Mouse (Mus musculus): ENCODE results near the gene Fto. TPM values are rescaled to one million over a fixed set of nuclear protein-coding genes. Genes with fewer than 3 reads are reported as not detected.

Fto gene
- polyA plus RNA-seq, 1 experiment from 2014 or later = 151 TPM

DNA sequence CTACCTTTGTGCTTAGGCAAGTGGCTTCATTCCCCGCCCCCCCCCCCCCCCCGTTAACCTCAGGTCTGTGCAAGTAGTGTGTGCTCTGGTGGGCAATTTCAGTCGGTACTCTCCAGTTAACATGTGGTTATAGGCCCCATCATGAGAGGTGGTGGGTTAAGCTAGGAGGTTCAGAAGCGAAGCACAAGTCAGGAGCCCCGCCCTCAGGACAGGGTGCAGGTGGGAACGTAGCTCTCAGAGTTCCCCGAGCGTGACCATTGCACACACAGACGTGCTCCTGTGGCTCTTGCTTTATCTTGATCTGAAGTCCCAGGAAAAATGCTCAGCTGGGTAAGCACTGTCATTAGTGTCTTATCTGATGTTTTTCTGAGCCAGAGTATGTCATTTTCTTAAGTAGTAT, 224.8 kb downstream of the Fto start:
- 63% methylated on average over 8 of the region's 9 CpGs for WGBS
- Histone ChIP-seq H3K4me1 (ENCODE audit: control insufficient read depth, insufficient read depth, low read depth, low read length) (peaks cover under 1% of the 10 kb centered on the region), H3K4me2 (ENCODE audit: low read length) (no peak overlapping the region), H3K9me3 (ENCODE audit: control insufficient read depth, low read length) (no peaks in the 10 kb centered on the region), H3K27ac (ENCODE audit: low read depth, low read length) (no peak overlapping the region), H3K27me3 (replicated peaks; ENCODE audit: control insufficient read depth, insufficient read depth, low read length) (no peaks in the 10 kb centered on the region; the same call in 1 of the 2 replicates), H3K9ac (ENCODE audit: low read depth, low read length) (no peak overlapping the region), H3K36me3 (ENCODE audit: control insufficient read depth, insufficient read depth, low read length) (no peaks in the 10 kb centered on the region), H3K4me3 (ENCODE audit: low read length) (no peak overlapping the region)
- no peak for ATAC-seq

DNA sequence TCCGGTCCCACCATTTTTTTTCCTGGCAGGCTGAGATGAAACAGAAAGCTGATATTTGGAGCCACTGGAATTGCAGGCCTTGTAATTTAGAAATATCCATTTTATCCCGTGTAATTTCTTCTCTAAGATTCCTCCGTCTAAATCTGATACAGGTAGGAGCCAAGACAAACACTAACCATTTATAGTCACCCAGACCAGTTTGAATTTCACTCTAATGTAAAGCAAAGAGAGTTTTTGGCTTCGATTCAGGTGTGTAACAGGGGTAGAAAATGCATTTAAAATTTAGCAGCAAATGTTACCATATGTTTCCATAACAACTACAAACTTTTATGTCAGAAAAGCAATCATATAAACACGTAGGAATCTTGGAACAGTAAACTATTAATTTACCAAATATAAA, 225.6 kb downstream of the Fto start:
- Histone ChIP-seq H3K9me3 (ENCODE audit: control insufficient read depth, low read length) (no peaks in the 10 kb centered on the region), H3K4me3 (ENCODE audit: low read length) (no peak overlapping the region), H3K27ac (ENCODE audit: low read depth, low read length) (no peak overlapping the region), H3K4me2 (ENCODE audit: low read length) (no peak overlapping the region), H3K4me1 (ENCODE audit: control insufficient read depth, insufficient read depth, low read depth, low read length) (no peaks in the 10 kb centered on the region; the same call in 1 of the 2 replicates), H3K27me3 (replicated peaks; ENCODE audit: control insufficient read depth, insufficient read depth, low read length) (no peaks in the 10 kb centered on the region; the same call in 1 of the 2 replicates), H3K36me3 (ENCODE audit: control insufficient read depth, insufficient read depth, low read length) (no peaks in the 10 kb centered on the region), H3K9ac (ENCODE audit: low read depth, low read length) (no peak overlapping the region)
- 80% methylated on average over 5 of the region's 5 CpGs for WGBS
- ATAC-seq = no peak

DNA sequence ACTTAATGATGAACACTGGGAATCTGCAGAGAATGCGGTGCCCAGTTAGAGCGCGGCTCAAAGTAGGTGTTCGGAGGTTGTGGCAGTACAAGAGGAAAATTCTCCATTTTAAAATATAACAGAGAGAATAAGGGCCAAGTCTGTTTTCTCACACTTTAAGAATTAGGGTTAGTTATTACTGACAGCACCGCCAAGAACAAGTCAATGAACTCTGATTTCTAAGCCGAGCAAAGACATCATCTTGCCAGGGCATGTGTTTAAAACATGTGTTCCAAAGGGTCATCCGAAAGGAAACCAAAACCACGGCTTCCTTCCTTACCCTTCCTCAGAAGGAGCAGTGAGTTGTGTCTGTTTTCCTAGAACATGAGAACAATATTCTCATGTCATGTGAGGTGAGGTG, 226.3 kb downstream of the Fto start:
- Histone ChIP-seq H3K9ac (ENCODE audit: low read depth, low read length) (no peak overlapping the region), H3K4me1 (ENCODE audit: control insufficient read depth, insufficient read depth, low read depth, low read length) (no peaks in the 10 kb centered on the region; the same call in 1 of the 2 replicates), H3K27me3 (replicated peaks; ENCODE audit: control insufficient read depth, insufficient read depth, low read length) (no peaks in the 10 kb centered on the region; the same call in 1 of the 2 replicates), H3K9me3 (ENCODE audit: control insufficient read depth, low read length) (no peaks in the 10 kb centered on the region), H3K36me3 (ENCODE audit: control insufficient read depth, insufficient read depth, low read length) (no peaks in the 10 kb centered on the region), H3K4me3 (ENCODE audit: low read length) (no peak overlapping the region), H3K27ac (ENCODE audit: low read depth, low read length) (no peak overlapping the region), H3K4me2 (ENCODE audit: low read length) (no peak overlapping the region)
- ATAC-seq = no peak
- 85% methylated on average over 8 of the region's 8 CpGs for WGBS

DNA sequence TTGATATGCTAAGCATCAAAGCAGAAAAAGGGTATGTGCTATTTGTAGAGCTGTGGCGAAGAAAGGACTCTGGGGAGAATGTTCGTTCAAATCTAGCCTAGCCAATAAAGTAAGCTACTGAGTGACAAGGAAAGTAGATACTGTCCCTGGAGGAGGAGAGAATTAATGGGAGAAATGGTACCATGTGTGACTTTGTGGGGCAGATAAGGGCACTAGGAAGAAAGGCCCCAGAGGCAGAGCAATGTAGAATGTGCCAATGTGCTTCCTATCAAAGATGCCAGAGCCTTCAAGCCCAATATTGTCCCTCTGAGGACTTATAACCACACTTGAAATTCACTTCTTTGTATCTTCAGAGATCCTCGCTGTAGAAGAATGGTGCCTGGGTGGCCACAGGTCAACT, 227.9 kb downstream of the Fto start:
- ATAC-seq = no peak
- H3K9ac ChIP-seq (ENCODE audit: low read depth, low read length) = no peak overlapping the region
- H3K4me2 ChIP-seq (ENCODE audit: low read length) = no peak overlapping the region
- no peaks in the 10 kb centered on the region for H3K27me3 ChIP-seq (replicated peaks; ENCODE audit: control insufficient read depth, insufficient read depth, low read length)
- no peaks in the 10 kb centered on the region for H3K9me3 ChIP-seq (ENCODE audit: control insufficient read depth, low read length)
- H3K4me3 ChIP-seq (ENCODE audit: low read length) = no peak overlapping the region
- no peaks in the 10 kb centered on the region for H3K36me3 ChIP-seq (ENCODE audit: control insufficient read depth, insufficient read depth, low read length)
- no peaks in the 10 kb centered on the region; the same call in 1 of the 2 replicates for H3K4me1 ChIP-seq (ENCODE audit: control insufficient read depth, insufficient read depth, low read depth, low read length)
- WGBS = 81% methylated on average over 3 of the region's 3 CpGs
- H3K27ac ChIP-seq (ENCODE audit: low read depth, low read length) = no peak overlapping the region

DNA sequence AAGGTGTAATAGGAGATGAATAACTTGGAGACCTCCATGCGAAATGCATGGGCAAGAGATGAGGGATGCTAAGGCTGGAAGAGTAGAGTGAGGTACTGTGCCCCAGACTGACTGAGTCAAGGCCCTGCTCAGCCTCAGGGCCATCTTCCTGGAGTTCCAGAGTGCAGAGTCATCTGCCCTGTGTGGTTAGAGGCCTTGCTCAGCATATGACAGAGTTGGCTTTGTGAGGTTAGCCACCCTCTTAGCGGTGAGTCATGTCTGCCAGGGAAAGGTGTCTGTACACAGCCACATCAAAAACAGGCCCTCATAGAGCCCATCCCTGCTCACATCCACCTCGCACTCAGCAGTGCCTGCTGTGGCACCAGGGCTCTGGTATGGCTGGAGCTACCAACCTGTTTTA, 232.2 kb downstream of the Fto start:
- WGBS = 93% methylated on average over 3 of the region's 3 CpGs
- H3K4me2 ChIP-seq (ENCODE audit: low read length) = no peak overlapping the region

DNA sequence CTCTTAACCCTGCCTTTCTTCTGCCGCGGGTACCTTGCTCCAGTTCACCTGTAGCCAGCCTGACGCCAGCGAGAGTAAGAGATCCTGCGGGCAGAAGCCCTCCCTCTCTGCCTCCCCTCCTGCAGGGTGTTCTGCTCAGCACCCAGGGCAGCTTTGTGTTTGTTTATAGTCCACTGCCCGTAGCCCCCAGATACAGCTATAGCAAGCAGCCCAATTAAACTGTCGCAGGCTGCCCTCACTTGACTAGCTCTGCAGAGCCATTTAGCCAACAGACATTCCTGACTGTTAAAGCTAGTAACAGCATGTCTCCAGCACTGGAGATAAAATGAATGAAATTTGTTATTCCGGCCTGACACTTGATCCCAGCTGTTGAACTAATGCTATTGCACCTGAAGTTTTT, 233.3 kb downstream of the Fto start:
- H3K9ac ChIP-seq (ENCODE audit: low read depth, low read length) = no peak overlapping the region
- 54% methylated on average over 8 of the region's 8 CpGs for WGBS
- H3K4me3 ChIP-seq (ENCODE audit: low read length) = no peak overlapping the region
- H3K9me3 ChIP-seq (ENCODE audit: control insufficient read depth, low read length) = no peaks in the 10 kb centered on the region
- no peak overlapping the region for H3K27ac ChIP-seq (ENCODE audit: low read depth, low read length)
- peaks cover 5% of the 10 kb centered on the region for H3K4me1 ChIP-seq (ENCODE audit: control insufficient read depth, insufficient read depth, low read depth, low read length)
- ATAC-seq = no peak; the same call in 1 of the 2 replicates
- H3K27me3 ChIP-seq (replicated peaks; ENCODE audit: control insufficient read depth, insufficient read depth, low read length) = no peaks in the 10 kb centered on the region
- no peaks in the 10 kb centered on the region for H3K36me3 ChIP-seq (ENCODE audit: control insufficient read depth, insufficient read depth, low read length)
- H3K4me2 ChIP-seq (ENCODE audit: low read length) = no peak overlapping the region

More for the DNA sequence above, 232.2 kb downstream of the Fto start:
- Histone ChIP-seq H3K9ac (ENCODE audit: low read depth, low read length) (no peak overlapping the region), H3K36me3 (ENCODE audit: control insufficient read depth, insufficient read depth, low read length) (no peaks in the 10 kb centered on the region), H3K9me3 (ENCODE audit: control insufficient read depth, low read length) (no peaks in the 10 kb centered on the region), H3K4me1 (ENCODE audit: control insufficient read depth, insufficient read depth, low read depth, low read length) (no peaks in the 10 kb centered on the region), H3K27ac (ENCODE audit: low read depth, low read length) (no peak overlapping the region), H3K27me3 (replicated peaks; ENCODE audit: control insufficient read depth, insufficient read depth, low read length) (no peaks in the 10 kb centered on the region), H3K4me3 (ENCODE audit: low read length) (no peak overlapping the region)
- ATAC-seq = no peak

DNA sequence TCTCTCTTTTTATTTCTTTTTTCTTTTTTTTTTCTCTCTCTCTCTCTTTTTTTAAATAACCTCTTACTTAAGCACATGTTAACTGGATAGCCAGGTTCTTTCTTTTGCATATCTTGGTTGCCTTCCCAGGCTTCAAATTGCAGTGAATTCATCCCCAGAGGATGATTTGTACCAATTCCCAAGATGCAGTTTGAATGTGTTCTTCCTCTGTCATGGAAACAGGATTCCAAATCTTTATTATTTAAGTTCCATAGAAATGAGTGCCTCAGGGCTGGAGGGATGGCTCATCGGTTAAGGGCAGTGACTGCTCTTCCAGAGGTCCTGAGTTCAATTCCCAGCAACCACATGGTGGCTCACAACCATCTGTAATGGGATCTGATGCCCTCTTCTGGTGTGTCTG, 236.8 kb downstream of the Fto start:
- H3K27me3 ChIP-seq (replicated peaks; ENCODE audit: control insufficient read depth, insufficient read depth, low read length) = no peaks in the 10 kb centered on the region
- no peak overlapping the region for H3K4me2 ChIP-seq (ENCODE audit: low read length)
- no peak overlapping the region for H3K4me3 ChIP-seq (ENCODE audit: low read length)
- 80% methylated on average over 1 of the region's 1 CpGs for WGBS
- no peaks in the 10 kb centered on the region for H3K9me3 ChIP-seq (ENCODE audit: control insufficient read depth, low read length)
- no peak overlapping the region for H3K27ac ChIP-seq (ENCODE audit: low read depth, low read length)
- no peak overlapping the region for H3K9ac ChIP-seq (ENCODE audit: low read depth, low read length)
- H3K4me1 ChIP-seq (ENCODE audit: control insufficient read depth, insufficient read depth, low read depth, low read length) = peaks cover 20% of the 10 kb centered on the region
- no peak for ATAC-seq
- H3K36me3 ChIP-seq (ENCODE audit: control insufficient read depth, insufficient read depth, low read length) = no peaks in the 10 kb centered on the region

DNA sequence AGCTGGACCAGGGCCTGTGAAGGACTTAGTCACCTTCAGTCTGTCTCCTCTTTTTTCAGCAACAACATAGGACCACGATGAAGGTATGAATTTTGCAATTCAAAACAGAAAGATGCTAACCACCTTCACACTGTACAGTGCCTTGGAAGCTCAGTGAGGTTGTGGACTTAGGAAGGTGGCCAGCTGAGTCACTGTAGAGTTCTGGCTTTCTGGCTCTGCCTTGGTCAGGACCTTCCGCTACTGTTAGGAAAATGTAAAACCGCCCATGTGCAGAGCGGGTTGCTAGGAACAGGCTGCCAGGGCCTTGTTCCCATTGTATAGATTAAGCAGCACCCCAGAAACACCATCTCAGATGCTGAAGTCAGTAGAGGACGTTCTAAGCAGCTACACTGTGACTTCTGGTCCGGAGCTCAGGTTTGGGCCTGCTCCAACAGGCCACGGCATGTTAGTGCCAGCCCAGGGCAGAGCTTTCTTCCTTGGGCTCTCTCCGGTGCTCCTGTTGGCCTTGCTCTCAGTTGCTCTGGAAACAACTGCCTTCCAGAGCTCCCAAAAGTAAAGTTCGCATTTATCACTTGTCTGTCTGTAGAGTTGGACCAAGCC, 237.9 kb downstream of the Fto start:
- ATAC-seq = peak; percentile 70
- Histone ChIP-seq H3K36me3 (ENCODE audit: control insufficient read depth, insufficient read depth, low read length) (no peaks in the 10 kb centered on the region), H3K4me1 (ENCODE audit: control insufficient read depth, insufficient read depth, low read depth, low read length) (peaks cover 20% of the 10 kb centered on the region), H3K9ac (ENCODE audit: low read depth, low read length) (no peak overlapping the region), H3K4me3 (ENCODE audit: low read length) (no peak overlapping the region), H3K9me3 (ENCODE audit: control insufficient read depth, low read length) (no peaks in the 10 kb centered on the region), H3K27ac (ENCODE audit: low read depth, low read length) (peak overlapping the region; percentile 66; the same call in 1 of the 2 replicates), H3K4me2 (ENCODE audit: low read length) (no peak overlapping the region), H3K27me3 (replicated peaks; ENCODE audit: control insufficient read depth, insufficient read depth, low read length) (no peaks in the 10 kb centered on the region)
- WGBS = 57% methylated on average over 9 of the region's 9 CpGs

DNA sequence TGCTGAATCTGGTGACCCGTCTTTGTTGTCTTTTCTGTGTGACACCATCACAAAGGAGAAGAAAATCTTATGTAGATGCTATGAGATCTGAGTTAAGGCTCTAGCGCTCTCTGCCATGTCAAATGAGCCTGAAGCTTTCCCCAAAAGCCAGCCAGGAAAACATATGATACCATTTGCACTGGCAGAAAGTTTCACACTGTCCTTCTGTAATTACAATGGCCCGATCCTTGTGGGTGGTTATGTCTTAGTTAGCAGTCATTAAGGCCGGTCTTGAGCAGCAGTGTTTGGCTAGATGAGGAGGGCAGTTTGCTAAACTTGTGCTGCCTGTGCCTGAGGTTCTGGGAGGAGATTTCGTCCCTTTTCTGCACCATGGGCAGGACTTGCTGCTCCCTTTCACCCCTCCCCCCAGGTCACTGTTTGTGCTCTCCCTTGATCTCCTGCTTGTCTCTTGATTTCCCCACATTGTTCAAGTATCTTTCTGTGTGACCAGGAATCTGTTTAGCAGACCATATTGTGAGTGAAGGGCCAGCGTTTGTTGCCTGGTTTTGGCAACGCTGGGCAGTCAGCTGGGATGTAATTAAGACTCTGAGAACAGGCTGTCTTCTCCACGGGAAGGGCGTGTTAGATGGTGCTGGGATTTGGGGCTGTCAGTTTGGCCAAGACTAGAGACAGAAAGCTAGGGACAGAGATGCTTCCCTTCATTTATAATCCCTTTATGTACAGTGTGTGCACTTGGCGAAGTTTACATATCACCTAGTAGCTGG, 238.6 kb downstream of the Fto start:
- Histone ChIP-seq H3K4me1 (ENCODE audit: control insufficient read depth, insufficient read depth, low read depth, low read length) (peaks cover 20% of the 10 kb centered on the region), H3K9me3 (ENCODE audit: control insufficient read depth, low read length) (no peaks in the 10 kb centered on the region), H3K4me3 (ENCODE audit: low read length) (no peak overlapping the region), H3K9ac (ENCODE audit: low read depth, low read length) (no peak overlapping the region), H3K4me2 (ENCODE audit: low read length) (no peak overlapping the region), H3K27me3 (replicated peaks; ENCODE audit: control insufficient read depth, insufficient read depth, low read length) (no peaks in the 10 kb centered on the region), H3K36me3 (ENCODE audit: control insufficient read depth, insufficient read depth, low read length) (no peaks in the 10 kb centered on the region), H3K27ac (ENCODE audit: low read depth, low read length) (peak overlapping the region; percentile 66; the same call in 1 of the 2 replicates)
- 28% methylated on average over 10 of the region's 10 CpGs for WGBS
- peak; percentile 80 for ATAC-seq

All from hindbrain, embryonic 16.5 days (tissue).